Mouse (Mus musculus) midbrain, embryonic 16.5 days (tissue): Measurements from ENCODE around the gene Mamdc4. TPM values are rescaled to one million over a fixed set of nuclear protein-coding genes. Genes with fewer than 3 reads are reported as not detected.

Source experiments
- ATAC-seq: fragments of 200-750 bp; cut with Nextera tagmentation; 2 replicates; pipeline ENCODE4 v1.8.0; 2017; ENCODE audit warnings: moderate TSS enrichment
- H3K27ac ChIP-seq: fragments of 300-500 bp; sonication (generic); 2 replicates; pipeline ENCODE4 v1.5.1; 2014; ENCODE audit warnings: mild to moderate bottlenecking, low read length, mixed read lengths
- H3K27me3 ChIP-seq: fragments of 300-500 bp; sonication (generic); 2 replicates; pipeline ENCODE4 v1.6.1; 2014; ENCODE audit warnings: low read depth, low read length, mixed read lengths; ENCODE audit not compliant: control insufficient read depth, insufficient read depth
- H3K36me3 ChIP-seq: fragments of 300-500 bp; sonication (generic); 2 replicates; pipeline ENCODE4 v1.6.1; 2014; ENCODE audit warnings: mild to moderate bottlenecking, low read length, moderate library complexity, mixed read lengths; ENCODE audit not compliant: control insufficient read depth, insufficient read depth
- H3K4me1 ChIP-seq: fragments of 300-500 bp; sonication (generic); 2 replicates; pipeline ENCODE4 v1.6.1; 2014; ENCODE audit warnings: mild to moderate bottlenecking, low read length, mixed read lengths; ENCODE audit not compliant: control insufficient read depth, insufficient read depth
- H3K4me2 ChIP-seq: fragments of 300-500 bp; sonication (generic); 2 replicates; pipeline ENCODE4 v1.6.1; 2014; ENCODE audit warnings: mild to moderate bottlenecking, low read length, mixed read lengths
- H3K4me3 ChIP-seq: fragments of 300-500 bp; sonication (generic); 2 replicates; pipeline ENCODE4 v1.5.1; 2014; ENCODE audit warnings: low read depth, mild to moderate bottlenecking, low read length, moderate library complexity, mixed read lengths
- H3K9ac ChIP-seq: fragments of 300-500 bp; sonication (generic); 2 replicates; pipeline ENCODE4 v1.6.1; 2014; ENCODE audit warnings: low read depth, low read length, mixed read lengths
- H3K9me3 ChIP-seq: fragments of 300-500 bp; sonication (generic); replicated peaks from 2 replicates; pipeline ENCODE4 v1.6.1; 2014; ENCODE audit warnings: mild to moderate bottlenecking, low read length, mixed read lengths; ENCODE audit not compliant: control insufficient read depth, poor library complexity, severe bottlenecking
- WGBS: fragments of 180-500 bp; shearing (Covaris S2); extraction: QIAGEN DNeasy Blood & Tissue Kit; methylation state at CpG from one replicate; pipeline ENCODE4 v1.1.7; 2014; 5-methylcytosine and 5-hydroxymethylcytosine counted together
- polyA plus RNA-seq: library from polyadenylated mRNA; unstranded; fragments of >200 nt; fragmentation: Nextera tagmentation; extraction: Ambion mirVana; gene quantifications from 2 replicates; pipeline ENCODE4 v1.2.1, GENCODE M21; 2015

Gene Mamdc4
- polyA plus RNA-seq, 1 experiment from 2014 or later = 0.50 TPM

DNA sequence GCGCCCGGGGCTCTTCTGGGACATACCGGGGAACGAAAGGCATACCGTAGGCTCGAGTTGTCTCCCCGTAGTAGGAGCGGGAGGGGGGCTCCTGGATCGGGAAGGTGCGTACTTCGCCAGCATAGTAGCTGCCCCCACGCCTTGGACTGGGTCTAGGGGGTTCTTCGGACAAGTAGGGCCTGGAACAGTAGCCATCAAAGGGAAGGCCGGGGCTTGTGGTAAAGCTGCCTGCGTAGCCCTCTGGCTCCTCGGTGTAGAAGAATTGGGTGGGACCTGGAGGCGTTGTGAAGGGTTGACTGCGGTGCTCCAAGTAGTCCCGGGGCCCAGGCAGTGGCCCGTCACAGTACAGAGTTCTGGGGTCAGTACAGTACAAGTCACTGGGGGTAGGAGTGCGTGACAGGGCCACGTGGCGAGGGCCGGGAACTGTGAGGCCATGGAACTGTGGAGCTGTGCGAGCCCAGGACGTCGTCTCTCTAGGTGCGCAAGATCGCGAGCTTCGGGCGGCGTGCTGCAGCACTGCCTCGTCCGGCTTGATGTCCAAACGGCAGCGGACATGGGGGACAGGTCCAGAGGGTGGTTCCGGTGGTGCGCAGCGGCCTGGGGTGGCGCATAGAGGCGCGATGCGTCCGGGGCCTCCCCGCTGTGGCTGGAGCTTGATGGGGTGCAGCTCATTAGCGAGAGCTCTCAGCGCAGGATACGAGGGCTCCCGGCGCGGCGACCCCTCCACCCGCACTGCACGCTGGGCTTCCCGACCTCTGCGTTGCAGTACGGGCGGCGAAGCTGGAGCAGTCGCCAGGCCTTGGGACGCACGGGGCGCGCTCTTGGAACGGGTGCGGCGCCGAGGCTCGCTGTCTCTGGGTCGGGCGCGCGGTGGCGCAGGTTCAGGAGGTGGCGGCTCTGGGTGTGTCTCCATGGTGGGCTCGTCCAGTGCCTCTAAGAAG lies 4.4 kb upstream of the Mamdc4 start:
- Histone ChIP-seq H3K27ac (no peak overlapping the region), H3K4me2 (peak overlapping the region; percentile 8; the same call in 1 of the 2 replicates), H3K36me3 (peaks cover 18% of the 10 kb centered on the region; the same call in 1 of the 2 replicates), H3K27me3 (peaks cover 49% of the 10 kb centered on the region), H3K4me1 (peaks cover 52% of the 10 kb centered on the region), H3K4me3 (peak overlapping the region; percentile 3), H3K9ac (no peak overlapping the region), H3K9me3 (no peaks in the 10 kb centered on the region)
- ATAC-seq = no peak
- 12% methylated on average over 75 of the region's 77 CpGs for WGBS

DNA sequence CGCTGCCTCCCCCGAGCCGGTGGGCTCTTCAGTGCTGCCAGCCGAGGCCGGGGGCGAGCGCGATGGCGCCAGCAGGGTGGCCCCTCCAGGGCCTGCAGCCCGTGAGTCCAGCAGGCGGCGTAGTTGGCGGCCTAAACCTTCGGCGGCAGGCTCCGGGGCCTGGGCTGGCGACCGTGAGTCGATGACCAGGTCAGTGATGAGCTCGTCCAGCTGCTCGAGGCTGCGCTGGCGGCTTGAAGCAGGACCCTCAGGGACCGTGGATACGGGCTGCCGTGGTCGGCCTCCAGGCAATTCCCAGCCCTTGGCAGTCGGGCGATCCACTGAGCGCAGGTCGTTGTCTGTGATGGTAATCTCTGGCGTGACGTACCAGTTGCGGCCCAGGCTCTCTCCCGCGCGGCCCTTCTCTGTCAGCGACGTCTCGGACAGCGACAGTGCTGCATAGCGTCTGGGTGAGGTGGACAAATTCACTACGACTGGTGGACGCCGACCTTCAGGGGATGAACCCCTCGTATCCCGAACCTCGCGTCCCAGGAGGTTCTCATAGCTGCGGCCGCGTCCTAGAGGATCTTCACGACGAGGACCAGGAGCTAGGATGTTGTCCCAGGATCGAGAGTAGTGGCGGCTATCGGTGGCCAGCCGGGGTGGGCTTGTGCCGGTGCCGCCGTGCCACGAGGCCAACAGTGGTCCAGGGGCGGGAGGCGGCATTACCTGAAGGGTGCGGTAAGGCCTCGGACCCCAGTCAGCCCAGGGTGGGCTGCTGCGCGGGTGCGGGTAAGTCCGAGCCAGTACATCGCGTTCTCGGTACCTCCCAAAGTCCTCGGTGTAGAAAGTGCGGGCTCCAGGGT lies 3.5 kb upstream of the Mamdc4 start:
- Histone ChIP-seq H3K9ac (no peak overlapping the region), H3K9me3 (no peaks in the 10 kb centered on the region), H3K4me1 (peaks cover 60% of the 10 kb centered on the region), H3K36me3 (peaks cover 17% of the 10 kb centered on the region; the same call in 1 of the 2 replicates), H3K4me3 (peak overlapping the region; percentile 4), H3K4me2 (peak overlapping the region; percentile 27), H3K27me3 (peaks cover 49% of the 10 kb centered on the region), H3K27ac (no peak overlapping the region)
- WGBS = 12% methylated on average over 75 of the region's 75 CpGs
- ATAC-seq = no peak

DNA sequence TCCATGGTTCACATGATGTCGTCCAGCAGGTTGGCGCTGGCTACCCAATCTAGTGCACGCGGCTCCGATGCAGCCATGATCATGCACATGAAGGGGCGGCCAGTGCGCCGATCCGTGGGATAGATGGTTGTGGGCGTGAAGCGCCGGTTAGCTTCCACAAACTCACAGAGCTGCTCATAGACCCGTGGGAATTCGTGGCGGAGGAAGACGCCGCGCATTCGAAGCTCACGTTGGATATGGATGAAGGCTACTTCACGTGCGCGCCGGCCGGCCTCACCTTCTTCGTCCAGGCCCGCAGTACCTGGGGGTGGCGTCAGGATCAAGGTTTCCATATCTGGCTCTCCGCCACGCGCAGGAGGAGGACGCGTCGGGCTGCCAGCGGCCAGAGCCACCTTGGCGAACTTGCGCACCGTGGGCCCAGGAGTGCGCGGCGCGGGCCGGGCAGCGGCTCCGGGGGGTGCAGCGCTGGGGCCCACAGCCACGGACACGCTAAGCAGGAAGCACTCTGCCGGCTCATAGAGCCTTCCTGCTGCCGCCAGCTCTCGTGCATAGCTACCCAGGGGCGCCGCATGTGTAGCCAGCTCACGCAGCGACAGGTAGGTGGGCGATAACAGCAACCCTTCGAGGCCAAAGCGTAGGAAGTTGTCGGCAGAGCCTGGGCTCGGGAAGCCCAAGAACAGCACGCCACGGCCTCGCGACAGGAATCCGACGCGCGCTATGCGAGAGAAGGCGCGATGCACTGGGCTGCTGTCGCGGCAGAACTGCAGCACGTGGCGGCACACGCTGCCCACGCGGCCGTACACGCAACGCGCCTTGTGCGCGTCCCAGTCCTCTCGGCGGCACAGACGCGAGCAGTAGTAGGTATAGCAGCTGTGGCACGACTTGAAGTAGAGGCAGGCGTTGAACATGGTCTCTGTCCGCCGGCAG lies 2.6 kb upstream of the Mamdc4 start:
- Histone ChIP-seq H3K36me3 (peaks cover 17% of the 10 kb centered on the region; the same call in 1 of the 2 replicates), H3K4me3 (peak overlapping the region; percentile 14; the same call in 1 of the 2 replicates), H3K27ac (no peak overlapping the region), H3K9me3 (no peaks in the 10 kb centered on the region), H3K27me3 (peaks cover 49% of the 10 kb centered on the region), H3K4me1 (peaks cover 55% of the 10 kb centered on the region), H3K9ac (no peak overlapping the region), H3K4me2 (peak overlapping the region; percentile 27; the same call in 1 of the 2 replicates)
- ATAC-seq = no peak
- 18% methylated on average over 92 of the region's 92 CpGs for WGBS

DNA sequence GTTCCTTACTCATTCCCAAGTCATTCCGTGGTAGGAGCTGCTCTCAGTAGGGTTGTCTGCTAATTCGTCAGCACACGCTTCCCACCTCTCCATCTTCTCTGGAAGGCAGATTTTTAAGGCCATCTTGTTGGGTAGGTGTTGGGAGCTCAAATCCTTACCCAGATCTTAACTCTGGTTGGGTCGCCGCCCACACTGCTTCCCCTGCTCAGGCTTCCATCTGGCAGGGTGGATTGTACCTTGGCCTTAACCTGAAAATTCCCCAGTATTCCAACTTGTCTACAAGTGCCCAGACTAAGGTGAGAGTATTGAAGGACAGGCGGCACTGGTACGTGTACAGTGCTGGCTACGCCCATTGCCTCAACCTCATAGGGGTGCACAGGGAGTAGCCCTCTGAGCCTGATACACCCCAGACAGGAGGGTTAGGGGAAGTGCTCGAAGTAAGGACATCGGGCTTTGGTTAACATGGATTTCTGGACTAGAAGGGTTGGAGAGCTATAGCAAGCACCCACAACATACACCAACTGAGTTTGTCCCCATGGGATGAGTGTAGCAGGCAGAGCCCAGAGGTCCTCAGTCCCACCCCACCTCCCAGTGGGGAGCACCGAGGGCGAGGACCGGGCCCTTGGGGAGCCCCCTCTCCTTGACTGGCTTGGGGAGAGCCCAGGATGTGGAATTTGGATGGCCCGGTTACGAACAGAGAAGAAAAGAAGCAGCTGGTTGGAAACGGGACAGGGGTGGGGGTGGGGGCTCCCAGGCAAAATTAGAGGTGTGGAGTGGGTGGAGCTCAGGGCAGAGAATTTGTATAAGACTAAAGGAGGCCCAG lies 1.6 kb upstream of the Mamdc4 start:
- 69% methylated on average over 16 of the region's 16 CpGs for WGBS
- H3K4me2 ChIP-seq = no peak overlapping the region; the same call in 1 of the 2 replicates
- no peak overlapping the region for H3K4me3 ChIP-seq
- 0 out of 2 replicates have a peak overlapping the region, but pooled peaks have one; percentile 74 for H3K9ac ChIP-seq
- no peak for ATAC-seq
- peaks cover 17% of the 10 kb centered on the region; the same call in 1 of the 2 replicates for H3K36me3 ChIP-seq
- H3K4me1 ChIP-seq = peaks cover 49% of the 10 kb centered on the region
- H3K9me3 ChIP-seq = no peaks in the 10 kb centered on the region
- peaks cover 49% of the 10 kb centered on the region for H3K27me3 ChIP-seq
- H3K27ac ChIP-seq = no peak overlapping the region

DNA sequence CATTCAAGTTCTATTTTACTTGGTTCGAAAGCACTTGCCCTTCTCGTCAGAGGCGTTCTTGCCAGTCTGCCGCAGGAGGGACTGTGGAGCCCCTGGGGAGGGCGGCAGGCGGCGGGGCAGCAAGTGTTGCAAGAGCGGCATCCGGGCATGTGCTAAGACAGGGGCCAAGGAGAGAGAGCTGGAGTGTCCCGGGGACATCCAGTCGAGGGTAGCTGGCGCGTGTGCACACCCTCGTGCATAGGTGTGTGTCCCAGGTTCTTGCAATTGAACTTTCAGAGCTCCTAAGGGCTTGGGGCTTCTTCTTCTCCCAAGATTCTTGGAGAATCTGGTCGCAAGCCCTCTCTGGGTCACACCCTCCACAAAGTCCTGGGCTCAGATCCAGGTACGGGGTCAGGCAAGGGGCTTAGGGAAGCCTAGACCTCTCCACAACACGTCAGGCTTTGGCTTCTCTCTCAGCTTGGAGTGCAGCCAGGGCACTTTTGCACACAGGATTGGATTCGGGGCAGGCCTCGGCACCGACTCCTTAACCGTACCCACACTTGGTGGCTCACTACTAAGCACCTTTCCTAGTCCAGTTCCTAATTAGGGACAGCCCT lies 885 bp upstream of the Mamdc4 start:
- peaks cover 17% of the 10 kb centered on the region; the same call in 1 of the 2 replicates for H3K36me3 ChIP-seq
- peak overlapping the region; percentile 52 for H3K4me3 ChIP-seq
- H3K4me1 ChIP-seq = peaks cover 43% of the 10 kb centered on the region
- H3K27me3 ChIP-seq = peaks cover 47% of the 10 kb centered on the region
- peak overlapping the region; percentile 74 for H3K9ac ChIP-seq
- peak overlapping the region; percentile 96 for H3K4me2 ChIP-seq
- peak overlapping the region; percentile 93 for H3K27ac ChIP-seq
- H3K9me3 ChIP-seq = no peaks in the 10 kb centered on the region
- 16% methylated on average over 20 of the region's 21 CpGs for WGBS
- no peak for ATAC-seq

DNA sequence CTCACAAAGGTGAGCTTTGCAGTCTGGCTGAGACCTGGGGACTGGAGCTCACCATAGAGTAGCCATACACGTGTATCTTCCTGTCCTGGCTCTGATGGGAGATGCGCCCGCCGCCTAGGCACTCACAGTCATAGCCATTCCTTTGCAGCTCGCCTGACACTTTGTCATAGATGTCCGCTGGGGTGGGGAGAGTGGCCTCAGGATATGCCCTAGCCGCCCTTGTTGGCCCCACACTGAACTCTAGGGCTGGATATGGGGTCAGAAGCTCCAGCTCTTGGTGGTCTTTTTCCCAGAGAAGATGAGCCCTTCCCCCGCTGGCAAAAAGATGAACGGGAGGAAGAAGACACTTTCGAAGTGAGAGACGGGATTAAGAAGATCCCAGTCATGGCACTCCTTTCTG lies 509 bp downstream of the Mamdc4 start:
- peaks cover 33% of the 10 kb centered on the region for H3K27me3 ChIP-seq
- no peaks in the 10 kb centered on the region for H3K9me3 ChIP-seq
- H3K27ac ChIP-seq = peak overlapping the region; percentile 93
- peaks cover 31% of the 10 kb centered on the region for H3K4me1 ChIP-seq
- peak overlapping the region; percentile 96 for H3K4me2 ChIP-seq
- ATAC-seq = peak; percentile 1; the same call in 1 of the 2 replicates
- H3K9ac ChIP-seq = peak overlapping the region; percentile 74
- peaks cover 17% of the 10 kb centered on the region; the same call in 1 of the 2 replicates for H3K36me3 ChIP-seq
- peak overlapping the region; percentile 52 for H3K4me3 ChIP-seq
- 14% methylated on average over 11 of the region's 11 CpGs for WGBS

DNA sequence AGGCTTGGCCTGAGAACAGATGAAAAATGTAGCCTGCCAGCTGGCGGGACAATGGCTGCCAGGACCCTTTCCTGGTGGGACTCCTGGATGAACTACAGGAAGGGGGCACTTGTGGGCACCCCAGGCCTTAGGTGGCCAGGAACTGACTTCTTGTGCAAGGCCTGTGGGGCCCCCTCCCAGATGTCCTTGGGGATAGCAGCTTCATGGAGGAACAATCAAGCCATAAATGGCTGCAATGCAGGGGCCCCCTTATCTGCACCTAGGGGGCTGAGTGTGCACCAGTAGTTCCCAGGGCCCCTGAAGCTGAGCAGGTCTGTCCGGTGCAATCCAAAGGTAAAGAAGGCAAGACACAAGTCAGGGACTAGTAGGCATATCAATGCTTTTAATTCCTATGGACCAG lies 1.6 kb downstream of the Mamdc4 start:
- no peak overlapping the region for H3K27ac ChIP-seq
- peaks cover 10% of the 10 kb centered on the region; the same call in 1 of the 2 replicates for H3K36me3 ChIP-seq
- no peak overlapping the region for H3K9ac ChIP-seq
- H3K9me3 ChIP-seq = no peaks in the 10 kb centered on the region
- H3K27me3 ChIP-seq = peaks cover 22% of the 10 kb centered on the region
- H3K4me2 ChIP-seq = no peak overlapping the region; the same call in 1 of the 2 replicates
- peaks cover 30% of the 10 kb centered on the region for H3K4me1 ChIP-seq
- ATAC-seq = no peak
- 97% methylated on average over 2 of the region's 2 CpGs for WGBS
- no peak overlapping the region for H3K4me3 ChIP-seq
